Mouse (Mus musculus) yolk sac, embryonic 10.5 days (tissue): ENCODE measurements at regions not wholly inside any gene's neighbourhood (a gene's known extent, or its start where the extent isn't known, plus 50 kb on each side); places are given as distances from the start of the nearest gene placed in this dataset.

ENCODE experiments used
- DNase-seq: peaks from one replicate; pipeline ENCODE4 v3.0.0-alpha.2; 2017; ENCODE audit warnings: low spot score

GRCm38 (mm10) chr14:73730796-73731195 is 69.8 kb downstream of the Gm21750 start:
- no peak for DNase-seq

DNA sequence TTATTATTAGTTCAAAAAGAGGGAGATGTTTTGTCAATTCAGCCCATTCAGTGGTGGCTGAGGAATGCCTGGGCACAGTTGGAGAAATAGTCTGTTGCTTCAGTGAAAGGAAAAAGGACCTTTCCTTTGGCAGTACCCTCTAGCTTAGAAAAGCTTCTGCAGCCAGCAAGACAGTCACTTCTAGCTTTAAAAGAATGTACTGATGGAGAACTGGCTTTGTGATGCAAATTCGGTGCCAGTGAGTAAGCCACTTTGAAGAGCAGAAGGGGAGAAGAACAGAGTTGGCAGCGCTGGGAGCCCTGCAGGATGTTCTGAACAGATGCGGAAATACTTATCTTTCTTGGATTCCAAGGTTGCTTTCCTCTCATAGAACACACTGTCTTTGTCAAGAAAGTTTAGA is 71.1 kb downstream of the Gm21750 start:
- DNase-seq, result no peak

GRCm38 (mm10) chr14:73750790-73751189 is 89.8 kb downstream of the Gm21750 start:
- DNase-seq, result no peak

DNA sequence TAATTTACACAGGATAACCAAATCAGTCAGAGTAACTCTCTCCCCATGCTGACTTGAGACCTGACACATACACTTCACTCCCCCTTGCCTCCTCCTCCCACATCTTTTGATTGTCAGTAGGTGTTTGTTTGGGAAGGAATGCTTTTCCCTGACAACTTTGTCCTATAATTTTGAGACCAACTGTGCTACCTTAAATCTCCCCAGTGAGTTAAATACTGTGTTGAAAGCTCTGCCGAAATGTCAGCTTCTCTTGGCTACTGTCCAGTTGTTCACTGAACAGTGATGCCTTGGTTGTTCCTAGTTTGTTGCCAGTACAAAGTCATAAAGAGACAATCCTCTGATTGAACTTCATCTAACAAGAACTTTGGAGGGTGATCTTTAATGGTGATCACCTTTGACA is 99.0 kb downstream of the Gm21750 start:
- no peak for DNase-seq

GRCm38 (mm10) chr14:73772964-73773363 is 111.9 kb downstream of the Gm21750 start:
- no peak for DNase-seq

GRCm38 (mm10) chr14:73773810-73774209 is 112.8 kb downstream of the Gm21750 start:
- no peak for DNase-seq

- DNase-seq, result peak; percentile 20
Observed at GRCm38 (mm10) chr14:73776066-73776465, 115.0 kb downstream of the Gm21750 start.

DNA sequence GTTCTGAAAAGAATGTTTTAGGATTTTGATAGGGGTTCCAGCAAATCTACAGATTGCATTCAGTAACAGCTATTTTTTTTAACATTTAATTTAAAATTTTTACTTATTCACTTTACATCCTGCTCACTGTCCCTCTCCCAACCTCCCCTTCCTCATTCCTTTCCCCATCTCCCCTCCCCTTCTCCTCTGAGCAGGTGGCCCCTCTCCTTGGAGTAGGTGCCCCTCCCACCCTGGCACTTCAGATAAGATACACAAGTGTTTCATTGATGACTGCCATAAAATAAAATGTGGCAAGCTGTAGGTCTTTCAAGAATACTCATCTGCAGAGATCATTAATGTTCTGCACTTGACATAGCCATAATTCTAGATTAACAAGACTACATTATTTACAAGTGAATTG is 146.1 kb downstream of the Gm21750 start:
- DNase-seq, result no peak

DNA sequence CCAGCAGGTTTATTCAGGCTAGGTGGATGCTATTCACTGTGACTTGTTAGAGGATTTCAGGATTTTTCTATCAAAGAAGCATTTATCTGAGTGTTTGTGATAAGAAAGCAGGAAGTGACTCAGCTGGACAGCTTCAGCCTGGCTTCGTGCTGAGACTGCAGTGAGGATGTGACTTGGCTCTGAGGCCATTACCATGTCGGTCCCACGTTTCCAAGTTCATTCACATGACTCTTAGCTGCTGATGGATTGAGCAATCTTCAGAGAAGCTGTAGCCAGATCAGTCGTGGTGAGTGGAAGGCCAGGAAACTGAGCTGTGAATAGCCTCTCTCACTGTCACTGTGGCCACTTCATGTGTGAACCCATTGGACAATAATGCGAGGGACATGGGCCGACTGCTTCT is 177.9 kb downstream of the Gm21750 start:
- no peak for DNase-seq

- DNase-seq, result no peak
Observed at GRCm38 (mm10) chr14:73861782-73862181, 200.8 kb downstream of the Gm21750 start.

GRCm38 (mm10) chr14:73874337-73874736 is 213.3 kb downstream of the Gm21750 start:
- DNase-seq, result no peak

GRCm38 (mm10) chr14:73875916-73876315 is 214.9 kb downstream of the Gm21750 start:
- DNase-seq, result no peak

DNA sequence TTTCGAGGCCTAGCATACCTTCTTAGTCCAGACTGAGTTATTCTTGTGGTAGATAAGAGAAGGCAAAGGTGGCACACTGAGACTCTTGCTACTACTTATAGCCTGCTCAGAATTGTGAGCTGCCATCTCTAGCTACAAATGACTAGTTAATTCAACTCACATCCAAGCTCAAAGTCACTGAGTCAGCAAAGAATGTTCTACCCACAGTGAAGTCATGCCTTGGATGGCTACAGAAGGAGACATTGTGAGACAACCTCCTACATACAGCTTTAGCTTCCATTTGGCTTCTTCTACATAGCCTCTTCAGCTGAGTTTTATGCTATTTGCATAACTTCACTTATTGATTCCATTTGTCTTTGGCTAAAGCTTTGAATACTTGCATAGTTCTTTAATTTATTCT is 217.2 kb downstream of the Gm21750 start:
- DNase-seq, result no peak

GRCm38 (mm10) chr14:73878866-73879419 is 217.9 kb downstream of the Gm21750 start:
- no peak for DNase-seq

GRCm38 (mm10) chr14:73891451-73891850 is 230.4 kb downstream of the Gm21750 start:
- DNase-seq, result no peak

DNA sequence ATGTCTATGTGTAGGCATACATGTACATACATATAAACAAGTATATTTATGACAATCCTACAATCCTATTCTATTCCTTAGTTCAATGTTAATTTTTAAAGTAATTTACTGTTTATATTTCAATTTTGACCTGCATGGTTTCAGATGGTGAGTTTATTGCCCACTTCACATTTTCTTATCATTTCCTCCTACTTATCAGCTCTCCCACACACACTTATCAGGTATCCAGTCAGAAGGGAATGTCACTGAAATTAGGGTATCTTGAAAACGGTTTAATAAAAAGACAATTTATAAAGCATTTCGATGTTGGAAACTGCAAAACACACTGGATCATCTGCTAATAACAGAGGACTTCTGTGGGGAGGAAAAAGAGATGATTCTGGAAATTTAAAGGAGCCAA is 233.8 kb downstream of the Gm21750 start:
- no peak for DNase-seq

GRCm38 (mm10) chr14:73895266-73895665 is 234.2 kb downstream of the Gm21750 start:
- peak; percentile 1 for DNase-seq

- no peak for DNase-seq
Observed at GRCm38 (mm10) chr14:73899078-73899477, 238.1 kb downstream of the Gm21750 start.

- no peak for DNase-seq
Observed at GRCm38 (mm10) chr14:73902085-73902713, 241.2 kb downstream of the Gm21750 start.

DNA sequence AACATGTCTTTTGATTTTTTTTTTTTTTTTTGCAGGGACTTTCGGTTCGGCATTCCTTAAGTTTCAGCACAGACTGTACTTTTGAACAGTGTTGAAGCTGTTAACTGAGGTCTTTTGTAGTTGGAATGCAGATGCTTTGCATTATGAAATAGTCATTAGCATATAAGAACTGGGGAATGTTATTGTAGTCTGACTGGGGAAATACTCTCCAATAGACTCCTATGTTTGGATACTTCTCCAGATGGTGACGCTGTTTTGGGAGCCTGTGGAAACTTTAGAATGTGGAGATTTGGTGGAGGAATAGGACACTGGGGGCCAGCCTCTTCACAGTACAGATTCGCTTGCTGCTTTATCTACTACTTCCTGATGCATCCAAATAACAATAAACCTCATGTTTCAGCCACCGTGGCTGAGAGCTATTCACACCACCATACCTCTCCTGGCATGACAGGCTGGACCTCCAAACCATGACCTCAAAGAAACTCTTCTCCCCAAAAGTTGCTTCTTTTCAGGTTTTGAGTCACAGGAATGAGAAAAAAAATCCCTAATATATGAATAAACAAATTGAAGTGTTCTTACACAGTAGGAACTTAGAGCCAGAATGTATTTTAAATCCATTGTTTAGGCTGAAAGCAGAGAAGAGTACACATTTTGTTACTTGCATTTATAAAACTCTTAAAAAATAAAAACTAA is 252.9 kb downstream of the Gm21750 start:
- no peak for DNase-seq

GRCm38 (mm10) chr14:73915990-73916389 is 255.0 kb downstream of the Gm21750 start:
- DNase-seq, result no peak

GRCm38 (mm10) chr14:73931095-73931494 is 270.1 kb downstream of the Gm21750 start:
- DNase-seq, result no peak

DNA sequence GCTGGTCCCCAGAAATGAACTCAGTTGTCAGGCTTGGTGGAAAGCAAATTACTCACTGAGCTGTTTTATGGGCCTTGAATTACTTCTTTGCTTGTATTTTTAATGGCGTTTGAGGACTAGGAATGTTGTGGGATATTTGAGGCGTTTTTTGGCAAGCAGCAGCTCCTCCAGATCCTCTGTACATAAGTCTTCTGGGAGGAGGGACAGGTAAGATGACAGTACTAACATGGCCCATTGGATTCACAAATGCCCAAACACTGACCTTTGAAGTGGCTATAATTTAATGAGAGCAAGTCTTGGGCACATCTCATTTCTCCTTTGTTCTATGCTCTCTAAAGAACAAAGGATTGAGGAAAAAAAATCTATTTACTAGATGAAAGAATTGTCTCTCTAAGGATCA is 286.3 kb downstream of the Gm21750 start:
- DNase-seq, result no peak

DNA sequence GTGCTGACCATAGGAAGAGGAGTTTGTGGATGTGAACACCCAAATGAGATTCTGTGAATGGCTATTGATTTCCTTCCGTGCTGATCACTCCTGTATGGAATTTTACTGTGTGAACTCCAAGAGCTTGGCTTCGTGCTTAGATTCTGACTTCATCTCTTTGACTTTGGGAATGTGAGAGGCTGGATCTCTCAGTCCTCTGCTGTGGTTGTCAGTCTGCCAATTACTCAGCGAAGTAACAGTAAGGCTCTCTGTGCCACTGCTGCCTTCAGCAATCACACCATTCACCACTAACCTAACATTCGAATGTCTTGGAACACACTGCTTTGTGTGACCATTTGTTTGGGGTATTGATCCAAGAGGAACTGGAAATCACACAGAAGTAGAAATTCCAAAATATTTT is 291.5 kb downstream of the Gm21750 start:
- DNase-seq, result no peak
